Mouse (Mus musculus) olfactory bulb, adult 2 months (tissue): ENCODE data around the gene Vipas39.

ENCODE experiments used
- CTCF ChIP-seq: fragments of 200-500 bp; IDR thresholded peaks from 2 replicates; pipeline ENCODE4 v1.5.1; 2012; ENCODE audit warnings: low read depth, mild to moderate bottlenecking, low read length, moderate library complexity; ENCODE audit not compliant: insufficient read depth
- POLR2A ChIP-seq: fragments of 200-500 bp; IDR thresholded peaks from 2 replicates; pipeline ENCODE4 v1.6.1; 2012; ENCODE audit warnings: mild to moderate bottlenecking, low read depth, low read length, moderate library complexity; ENCODE audit not compliant: insufficient read depth

DNA sequence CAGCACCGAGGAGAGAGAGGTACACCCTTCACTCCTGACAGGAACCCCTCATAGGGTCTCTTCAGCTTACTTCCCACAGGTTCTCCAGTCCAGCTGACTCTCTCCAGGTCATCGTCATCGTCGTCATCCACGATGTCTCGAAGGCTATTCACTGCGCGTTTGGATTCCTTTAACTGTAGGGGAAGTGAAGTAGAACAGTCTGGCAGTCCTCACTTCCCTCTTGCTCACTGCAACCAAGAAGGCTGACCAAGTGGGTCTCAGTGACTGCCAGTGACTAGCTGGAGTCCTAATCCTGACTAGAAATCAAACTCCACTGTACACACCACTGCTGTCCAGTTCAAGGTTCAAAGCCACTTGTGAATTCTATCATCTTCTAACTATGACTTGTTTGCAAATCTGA lies 5.5 kb downstream of the Vipas39 start:
- no peak for TF ChIP-seq CTCF
- TF ChIP-seq POLR2A: no peak
